Mouse (Mus musculus) cerebellum, postnatal 36 days (tissue): ENCODE results near the gene Arhgef18.

Source experiments
- DNase-seq, 2 experiments: peaks; one replicate each; pipeline ENCODE4 v3.0.0; 2021 to 2022; ENCODE audit warnings: mixed read lengths in 2 of 2

Gene Arhgef18

GRCm38 (mm10) chr8:3397597-3397996 is 4.8 kb downstream of the Arhgef18 start:
- no peak for DNase-seq

- DNase-seq: no peak
Measured at GRCm38 (mm10) chr8:3400509-3400908, 7.7 kb downstream of the Arhgef18 start.

GRCm38 (mm10) chr8:3407417-3407816 is 14.6 kb downstream of the Arhgef18 start:
- no peak for DNase-seq

GRCm38 (mm10) chr8:3411085-3411484 is 18.3 kb downstream of the Arhgef18 start:
- no peak for DNase-seq

DNA sequence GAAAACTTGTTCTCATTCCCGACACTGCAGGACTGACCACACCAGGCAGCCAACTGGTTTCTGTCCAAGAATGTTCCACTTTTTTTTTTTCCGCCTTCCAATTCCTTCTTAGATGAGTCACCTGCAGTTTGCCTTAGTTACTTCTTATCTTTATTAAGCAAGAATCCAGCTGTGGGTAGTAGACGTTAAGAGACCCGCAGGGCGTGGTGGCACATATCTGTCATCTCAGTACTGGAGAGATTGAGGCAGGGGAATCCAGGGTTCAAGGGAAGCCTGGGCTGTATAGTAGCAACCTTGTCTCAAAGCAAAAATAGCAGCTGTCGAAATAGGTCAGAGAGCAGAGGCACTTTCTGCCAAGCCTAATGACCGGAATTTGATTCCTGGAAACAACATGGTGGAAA is 19.1 kb downstream of the Arhgef18 start:
- peak in 1 of 2 experiments; percentile 25 for DNase-seq

GRCm38 (mm10) chr8:3412816-3413215 is 20.0 kb downstream of the Arhgef18 start:
- DNase-seq: no peak

DNA sequence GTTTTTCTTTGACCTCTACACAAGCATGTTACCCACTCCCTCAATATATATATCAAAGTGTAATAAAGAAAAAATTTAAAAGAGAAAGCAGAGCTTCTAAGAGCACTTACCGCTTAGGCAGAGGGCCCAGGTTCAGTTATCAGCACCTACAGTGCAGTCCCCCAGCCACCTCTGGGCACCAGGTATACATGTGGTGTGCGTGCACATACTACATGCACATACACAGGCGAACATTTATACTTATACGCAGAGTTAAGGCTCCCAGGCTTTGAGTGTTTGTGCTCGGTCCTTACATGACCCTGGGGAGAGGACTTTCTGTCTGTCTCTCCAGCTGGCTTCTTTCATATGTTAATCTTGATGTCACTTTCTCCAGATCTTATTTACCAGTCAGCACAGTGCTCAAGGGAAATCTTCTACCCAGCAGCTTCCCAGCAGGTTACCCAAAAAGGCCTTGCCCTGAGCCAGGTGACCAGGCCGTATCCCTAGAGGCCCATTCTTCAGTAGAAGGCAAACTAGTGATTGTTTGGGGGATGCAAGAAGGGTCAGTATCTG is 21.9 kb downstream of the Arhgef18 start:
- DNase-seq: no peak

DNA sequence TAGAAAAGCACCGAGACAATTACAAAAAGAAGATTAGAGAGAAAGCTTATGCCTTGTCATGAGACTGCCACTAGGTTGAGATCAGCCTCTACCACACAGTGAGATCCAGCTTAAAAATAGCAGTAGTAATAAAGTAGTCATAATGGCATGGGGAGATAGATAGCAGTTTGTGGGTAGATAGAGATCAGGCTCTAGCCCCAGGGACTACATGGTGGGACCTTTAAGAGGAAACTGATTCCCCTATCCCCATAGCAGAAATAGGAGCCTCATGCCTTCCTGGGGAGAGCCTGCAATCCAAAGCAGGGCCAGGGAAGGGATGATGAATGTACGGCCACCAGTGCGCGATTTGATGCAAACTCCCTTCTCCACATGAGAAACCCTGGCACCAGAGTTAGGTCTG is 22.5 kb downstream of the Arhgef18 start:
- DNase-seq: no peak

- no peak for DNase-seq
Measured at GRCm38 (mm10) chr8:3415661-3416060, 22.9 kb downstream of the Arhgef18 start.

DNA sequence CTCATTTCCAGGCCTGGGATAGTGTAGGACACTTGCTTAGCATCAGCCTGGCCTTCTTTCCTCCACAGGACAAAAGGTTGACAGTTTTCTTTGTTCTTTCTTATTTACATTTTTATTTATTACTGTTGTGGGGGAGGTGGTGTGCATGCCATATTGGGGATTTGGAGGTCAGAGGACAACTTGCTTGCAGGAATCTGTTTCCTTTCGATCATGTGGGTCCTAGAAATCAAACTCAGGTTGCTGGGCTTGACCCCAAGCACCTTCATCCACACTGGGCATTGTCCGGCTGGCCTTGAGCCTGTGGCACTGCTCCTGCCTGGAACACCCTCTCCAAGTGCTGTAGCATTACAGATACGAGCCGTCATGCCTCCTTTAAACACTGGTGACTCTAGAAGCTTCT is 24.0 kb downstream of the Arhgef18 start:
- no peak for DNase-seq

DNA sequence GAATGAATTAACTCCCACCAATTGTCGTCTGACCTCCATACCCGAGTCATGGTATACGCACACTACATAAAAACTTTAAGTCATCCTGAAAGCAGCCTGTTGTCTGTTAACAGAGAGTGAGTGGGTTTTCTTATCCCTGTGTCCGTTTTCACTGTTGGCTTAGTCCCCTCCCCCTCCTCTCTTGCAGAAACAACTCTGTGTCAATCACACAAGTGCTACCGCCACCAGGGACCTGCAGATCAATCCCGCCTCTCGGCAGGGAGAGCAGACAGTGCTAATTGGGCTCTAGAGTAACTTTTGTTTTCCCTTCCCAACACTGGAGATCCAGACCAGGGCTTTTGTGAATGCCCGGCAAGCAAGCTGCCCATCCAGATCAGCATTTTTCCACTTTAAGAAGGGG is 24.6 kb downstream of the Arhgef18 start:
- no peak for DNase-seq

- DNase-seq: no peak
Measured at GRCm38 (mm10) chr8:3418101-3418500, 25.3 kb downstream of the Arhgef18 start.

DNA sequence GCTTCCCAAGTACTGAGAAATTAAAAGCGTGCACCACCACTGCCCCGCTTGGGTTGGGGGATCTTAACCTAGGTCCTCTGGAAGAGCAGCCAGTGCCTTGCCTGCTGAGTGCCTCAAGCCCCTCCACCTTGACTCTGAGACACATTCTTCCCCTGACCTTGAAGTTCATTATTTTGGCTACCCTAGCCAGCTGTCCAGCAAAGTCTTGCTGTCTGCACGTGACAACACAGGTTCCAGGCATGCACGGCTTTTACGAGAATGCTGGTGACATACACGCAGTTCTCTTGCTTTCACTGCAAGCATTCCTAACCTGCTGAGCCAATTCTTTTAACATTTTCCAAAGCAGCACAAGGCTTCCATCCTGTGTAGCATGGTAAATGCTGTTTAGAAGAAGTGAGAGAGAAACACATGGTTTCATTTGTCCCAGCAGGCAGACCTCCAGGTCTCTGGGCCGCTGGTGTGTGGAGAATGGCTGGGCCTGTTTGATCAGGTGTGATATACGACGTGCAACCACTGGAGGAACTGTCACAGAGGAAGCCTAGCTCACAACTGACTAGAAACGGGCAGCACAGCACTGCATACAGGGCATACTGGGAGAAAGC is 27.4 kb downstream of the Arhgef18 start:
- no peak for DNase-seq

- no peak for DNase-seq
Measured at GRCm38 (mm10) chr8:3421507-3421906, 28.7 kb downstream of the Arhgef18 start.

- DNase-seq: no peak
Measured at GRCm38 (mm10) chr8:3425217-3425616, 32.4 kb downstream of the Arhgef18 start.

GRCm38 (mm10) chr8:3426211-3426610 is 33.4 kb downstream of the Arhgef18 start:
- no peak for DNase-seq

DNA sequence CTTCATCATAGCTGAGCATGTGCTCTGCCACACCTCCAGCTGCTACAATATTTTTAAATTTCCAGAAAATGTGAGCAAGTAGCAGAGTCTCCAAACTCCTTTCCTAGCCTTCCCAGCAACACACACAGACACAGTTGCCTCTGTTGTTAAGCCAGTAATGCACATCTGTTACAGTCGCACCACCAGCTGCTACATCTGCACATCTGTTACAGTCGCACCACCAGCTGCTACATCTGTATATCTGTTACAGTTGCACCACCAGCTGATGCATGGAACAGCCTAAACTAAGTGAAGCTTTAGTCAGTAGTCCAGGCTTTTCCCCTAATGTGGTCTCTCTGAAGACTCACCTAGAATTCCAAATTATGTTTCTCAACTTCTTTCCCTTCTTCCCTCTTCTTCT is 35.6 kb downstream of the Arhgef18 start:
- no peak for DNase-seq

- peak; percentile 76 to 78 for DNase-seq
Measured at GRCm38 (mm10) chr8:3429966-3430365, 37.2 kb downstream of the Arhgef18 start.

DNA sequence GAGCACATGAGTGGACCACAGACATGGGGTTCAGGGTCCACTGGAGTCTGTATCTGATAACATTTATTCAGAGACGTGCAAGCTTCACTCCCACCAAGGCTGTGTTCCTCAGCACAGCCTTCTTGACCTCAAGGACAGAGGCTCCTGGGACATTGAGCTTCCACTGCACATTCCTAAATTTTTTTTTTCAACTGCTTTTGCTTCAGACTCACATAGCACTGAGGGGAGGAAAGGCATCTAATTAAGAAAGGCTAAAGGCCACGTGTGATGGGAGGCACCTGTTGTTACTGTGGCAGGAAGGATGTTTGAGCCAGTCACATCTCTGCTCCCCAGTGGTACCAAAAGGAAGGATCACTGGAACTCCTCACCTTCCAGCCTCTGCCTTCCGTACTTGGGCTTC is 38.3 kb downstream of the Arhgef18 start:
- no peak for DNase-seq

DNA sequence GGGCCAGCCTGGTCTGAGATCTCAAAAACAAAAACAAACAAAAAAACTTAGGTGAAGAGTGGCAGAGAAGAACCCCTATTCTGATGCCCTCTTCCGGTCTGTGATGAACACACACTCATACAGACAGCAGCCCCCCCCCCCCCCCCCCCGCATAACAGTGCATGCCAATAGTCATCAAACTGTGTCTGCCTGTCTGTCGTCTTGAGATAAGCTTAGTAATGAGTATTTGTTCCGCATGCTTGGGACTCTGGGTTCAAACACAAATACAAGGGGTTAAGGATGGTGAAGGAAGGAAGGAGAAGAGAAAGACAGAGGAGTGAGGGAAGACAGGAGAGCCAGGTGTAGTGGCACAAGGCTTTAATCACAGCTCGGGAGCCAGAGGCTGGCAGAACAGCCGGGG is 43.7 kb downstream of the Arhgef18 start:
- DNase-seq: no peak

GRCm38 (mm10) chr8:3439510-3439909 is 46.7 kb downstream of the Arhgef18 start:
- DNase-seq: no peak

DNA sequence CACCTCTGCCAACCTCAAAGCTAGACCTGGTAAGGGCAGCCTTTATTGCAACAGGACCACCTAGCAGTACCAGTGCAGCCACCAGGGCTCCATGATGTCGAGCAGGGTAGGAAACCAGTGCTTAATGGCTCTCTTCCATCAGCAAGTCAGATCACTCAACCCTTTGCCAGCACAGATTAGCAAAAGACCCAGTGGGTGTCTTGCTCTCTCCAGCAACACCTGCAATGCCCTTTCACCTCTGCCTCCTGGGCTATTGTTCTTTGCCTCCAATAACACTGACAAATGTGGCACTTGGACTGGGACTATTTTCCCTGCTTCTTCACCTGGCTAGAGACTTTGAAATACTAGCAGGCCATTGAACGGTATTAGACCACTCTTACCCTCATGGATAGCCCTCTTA is 56.4 kb downstream of the Arhgef18 start:
- no peak for DNase-seq

DNA sequence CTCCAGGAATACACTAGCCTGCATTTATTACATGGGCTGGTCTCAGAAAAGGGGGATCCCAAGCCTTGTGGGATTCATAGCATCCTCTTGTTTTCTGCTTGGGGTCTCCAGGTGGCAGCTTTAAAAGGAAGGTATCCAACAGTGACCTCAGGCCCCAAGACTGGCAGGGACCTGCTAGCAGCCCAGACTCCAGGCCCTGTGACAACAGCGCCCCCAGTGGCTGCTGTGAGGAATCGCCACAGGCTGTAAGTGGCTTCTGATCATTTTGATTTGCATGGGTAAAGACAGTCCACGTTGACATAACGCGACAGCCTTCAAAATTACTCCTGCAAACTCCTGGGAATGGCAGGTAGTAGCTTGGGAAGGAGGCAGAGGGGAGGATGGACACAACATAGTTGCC is 57.9 kb downstream of the Arhgef18 start:
- peak; percentile 64 to 70 for DNase-seq

GRCm38 (mm10) chr8:3451992-3452391 is 59.2 kb downstream of the Arhgef18 start:
- DNase-seq: no peak

DNA sequence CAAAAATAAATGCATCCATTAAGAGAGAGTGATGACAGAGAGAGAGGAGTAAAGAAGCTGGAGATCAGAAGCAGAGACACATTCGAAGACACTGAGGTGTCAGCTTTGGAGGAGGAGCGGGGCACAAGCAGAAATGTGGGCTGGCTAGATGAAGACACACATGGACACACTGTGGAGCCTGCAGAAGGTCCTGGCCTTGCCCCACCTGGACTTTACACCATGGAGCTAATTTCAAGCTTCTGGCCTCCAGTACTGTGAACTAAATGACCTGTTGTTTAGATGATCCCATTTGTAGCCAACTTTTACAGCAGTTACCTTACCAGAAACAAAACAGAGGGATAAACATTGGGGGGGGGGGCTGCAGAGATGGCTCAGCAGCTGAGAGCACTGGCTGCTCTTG is 70.4 kb downstream of the Arhgef18 start:
- DNase-seq: no peak
